Mouse (Mus musculus) spleen, adult 2 months (tissue): Measurements from ENCODE around the gene Gm12185. TPM values are rescaled to one million over a fixed set of nuclear protein-coding genes. Genes with fewer than 3 reads are reported as not detected.
"Not testable (repeated sequence)": the region's sequence is repeated elsewhere in the genome, so short reads cannot be mapped to it uniquely, and the experiment has no call there.

Experiments used
- DNase-seq, 2 experiments: peaks; one replicate each; pipeline versions ENCODE4 v3.0.0 to v3.0.0-alpha.2; 2012 to 2021; ENCODE audit warnings: low spot score in 2 of 2, low read depth in 1 of 2
- H3K27ac ChIP-seq: fragments of 200-500 bp; 2 replicates; pipeline ENCODE4 v1.5.1; 2012; ENCODE audit warnings: low read length, inconsistent platforms; ENCODE audit not compliant: insufficient read depth
- H3K27me3 ChIP-seq: fragments of 200-500 bp; 2 replicates; pipeline ENCODE4 v1.6.1; 2012; ENCODE audit warnings: mild to moderate bottlenecking, moderate library complexity, low read length, inconsistent platforms; ENCODE audit not compliant: control insufficient read depth, insufficient read depth
- H3K36me3 ChIP-seq: fragments of 200-500 bp; 2 replicates; pipeline ENCODE4 v1.6.1; 2012; ENCODE audit warnings: mild to moderate bottlenecking, low read length, inconsistent platforms; ENCODE audit not compliant: control insufficient read depth, insufficient read depth
- H3K4me1 ChIP-seq: fragments of 200-500 bp; 2 replicates; pipeline ENCODE4 v1.6.1; 2011; ENCODE audit warnings: inconsistent platforms; ENCODE audit not compliant: control insufficient read depth, insufficient read depth, insufficient read length
- H3K4me3 ChIP-seq: fragments of 200-500 bp; 2 replicates; pipeline ENCODE4 v1.5.1; 2011; ENCODE audit warnings: mild to moderate bottlenecking, inconsistent platforms; ENCODE audit not compliant: insufficient read depth, insufficient read length; ENCODE audit errors: extremely low read depth
- WGBS: fragments of 180-500 bp; shearing (Covaris S2); methylation state at CpG from one replicate; pipeline ENCODE4 v1.1.7; 2018; 5-methylcytosine and 5-hydroxymethylcytosine counted together
- polyA plus RNA-seq: library from polyadenylated mRNA; depleted of rRNA; stranded (reverse); fragments of >200 nt; gene quantifications from 2 replicates; pipeline ENCODE4 v1.2.3, GENCODE M21; 2012; rRNA removed

The Gm12185 gene
- polyA plus RNA-seq, result 0.23 and 0.36 TPM in 2 replicates

- Histone ChIP-seq H3K4me3 (peak within 1 kb of the TSS; percentile 23; the same call in 1 of the 2 replicates), H3K4me1 (peaks cover 18% of the 10 kb centered on the region), H3K27ac (peak within 1 kb of the TSS; percentile 37; the same call in 1 of the 2 replicates)
- DNase-seq, H3K36me3 ChIP-seq, H3K27me3 ChIP-seq: not testable (repeated sequence)
- WGBS, result 28% methylated on average over 4 of the region's 4 CpGs
These were observed at the start of gene Gm12185 for GRCm38 (mm10) chr11:48991740-48992520. Gene Gm12185 (minus strand): TSS chr11:48992226.

GRCm38 (mm10) chr11:49012074-49012473, 20.0 kb upstream of the Gm12185 start:
- not testable (repeated sequence) for H3K27ac ChIP-seq, H3K36me3 ChIP-seq, H3K27me3 ChIP-seq, H3K4me1 ChIP-seq, H3K4me3 ChIP-seq, DNase-seq

GRCm38 (mm10) chr11:49006785-49007184, 14.8 kb upstream of the Gm12185 start:
- not testable (repeated sequence) for H3K4me1 ChIP-seq, H3K27me3 ChIP-seq, H3K36me3 ChIP-seq, H3K27ac ChIP-seq, H3K4me3 ChIP-seq, DNase-seq
- 79% methylated on average over 1 of the region's 1 CpGs for WGBS

- not testable (repeated sequence) for DNase-seq, H3K27me3 ChIP-seq, H3K4me1 ChIP-seq, H3K27ac ChIP-seq, H3K4me3 ChIP-seq, H3K36me3 ChIP-seq
- 28% methylated on average over 2 of the region's 2 CpGs for WGBS
These were observed 14.3 kb upstream of the Gm12185 start for GRCm38 (mm10) chr11:49006317-49006716.

- DNase-seq, result not testable (repeated sequence)
- 14% methylated on average over 1 of the region's 1 CpGs for WGBS
These were observed 8.4 kb upstream of the Gm12185 start for GRCm38 (mm10) chr11:49000411-49000810.

GRCm38 (mm10) chr11:48994018-48994417, 2.0 kb upstream of the Gm12185 start, which contains the start of gene Tgtp1:
Gene Tgtp1 (minus strand): TSS chr11:48994172.
- H3K27me3 ChIP-seq, DNase-seq, H3K36me3 ChIP-seq, H3K4me3 ChIP-seq: not testable (repeated sequence)
- Histone ChIP-seq H3K4me1 (peaks cover 18% of the 10 kb centered on the region), H3K27ac (peak within 1 kb of the TSS; percentile 59; the same call in 1 of the 2 replicates)
- 8% methylated on average over 2 of the region's 2 CpGs for whole genome bisulfite sequencing

More at GRCm38 (mm10) chr11:49000411-49000810, 8.4 kb upstream of the Gm12185 start:
- H3K27me3 ChIP-seq, H3K4me3 ChIP-seq, H3K36me3 ChIP-seq, H3K27ac ChIP-seq, H3K4me1 ChIP-seq: not testable (repeated sequence)

- H3K4me1 ChIP-seq, result peaks cover 18% of the 10 kb centered on the region
- not testable (repeated sequence) for H3K36me3 ChIP-seq, H3K4me3 ChIP-seq, H3K27ac ChIP-seq, H3K27me3 ChIP-seq, DNase-seq
- WGBS, result 73% methylated on average over 10 of the region's 10 CpGs
These were observed 1.3 kb upstream of the Gm12185 start for GRCm38 (mm10) chr11:48993296-48993695.

GRCm38 (mm10) chr11:48989981-48990380, 2.0 kb downstream of the Gm12185 start:
- H3K4me3 ChIP-seq, H3K27me3 ChIP-seq, H3K27ac ChIP-seq, DNase-seq, H3K36me3 ChIP-seq: not testable (repeated sequence)
- peaks cover 18% of the 10 kb centered on the region for H3K4me1 ChIP-seq
- 29% methylated on average over 2 of the region's 2 CpGs for WGBS

- not testable (repeated sequence) for DNase-seq, H3K36me3 ChIP-seq, H3K4me1 ChIP-seq, H3K27me3 ChIP-seq, H3K4me3 ChIP-seq
- 26% methylated on average over 2 of the region's 3 CpGs for WGBS
- peak overlapping the region; percentile 45; the same call in 1 of the 2 replicates for H3K27ac ChIP-seq
These were observed 3.8 kb downstream of the Gm12185 start for GRCm38 (mm10) chr11:48988219-48988618.

GRCm38 (mm10) chr11:48982848-48983247, 9.2 kb downstream of the Gm12185 start:
- not testable (repeated sequence) for H3K4me3 ChIP-seq, H3K27ac ChIP-seq, H3K27me3 ChIP-seq, H3K36me3 ChIP-seq, DNase-seq, H3K4me1 ChIP-seq
- WGBS, result no CpG with 5 or more reads among the region's 3 CpGs

GRCm38 (mm10) chr11:48980052-48980451, 12.0 kb downstream of the Gm12185 start:
- H3K4me3 ChIP-seq, H3K36me3 ChIP-seq, H3K27ac ChIP-seq, DNase-seq, H3K4me1 ChIP-seq, H3K27me3 ChIP-seq: not testable (repeated sequence)
- WGBS, result no CpG with 5 or more reads among the region's 5 CpGs
